Mouse (Mus musculus): ENCODE measurements around the gene Ms4a6d.
"Not testable (repeated sequence)": the region's sequence is repeated elsewhere in the genome, so short reads cannot be mapped to it uniquely, and the experiment has no call there.

Gene Ms4a6d

GRCm38 (mm10) chr19:11554726-11555125, 49.9 kb downstream of the Ms4a6d start:
- no peak for DNase-seq (ENCODE audit: low spot score in 2 of 2)

GRCm38 (mm10) chr19:11547911-11548310, 56.7 kb downstream of the Ms4a6d start:
- DNase-seq (ENCODE audit: low spot score in 2 of 2) = no peak

GRCm38 (mm10) chr19:11544383-11544782, 60.3 kb downstream of the Ms4a6d start:
- DNase-seq (ENCODE audit: low spot score in 2 of 2) = not testable (repeated sequence)

GRCm38 (mm10) chr19:11540166-11540821, 64.4 kb downstream of the Ms4a6d start:
- DNase-seq (ENCODE audit: low spot score in 2 of 2) = not testable (repeated sequence)

- no peak for DNase-seq (ENCODE audit: low spot score in 2 of 2)
Measured at GRCm38 (mm10) chr19:11537336-11537735, 67.3 kb downstream of the Ms4a6d start.
